13 mouse cellular contexts compared by ENCODE assay signal in the genomic region with DNA sequence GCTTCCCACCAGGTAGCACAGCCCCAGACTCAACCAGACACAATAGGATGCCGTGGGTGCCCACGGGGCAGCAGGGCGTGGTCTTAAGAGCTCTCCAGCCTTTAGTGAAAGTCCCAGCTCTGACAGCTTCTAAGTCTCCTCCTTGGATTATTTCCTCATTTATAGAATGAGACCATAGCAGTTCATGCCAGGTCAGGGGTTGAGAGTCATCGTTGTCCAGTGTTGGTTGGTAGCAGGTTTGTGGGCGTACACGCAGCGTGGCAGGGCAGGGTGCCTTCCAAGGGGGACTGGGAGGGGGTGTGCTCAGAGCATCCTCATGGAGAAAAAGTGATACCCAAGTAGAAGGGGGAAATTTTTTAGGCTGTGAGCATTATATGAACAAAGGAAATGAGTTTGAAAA.
DNase-seq lines count a peak whose midpoint lies in the region.
"Had no signal": no experiment of that assay in that cellular context is flagged by ENCODE, and none has a peak within 500 bp of the region (broad histone marks: within the 10 kb centered on the region; RNA-seq: fewer than 3 reads in every experiment).

No protein-coding gene starts in this region.

- peak; percentile 69 for DNase-seq in adrenal gland, adult 2 months
- no peak for DNase-seq in adrenal gland, postnatal 4 days (ENCODE audit: low spot score in 2 of 2)
- peak; percentile 86 for DNase-seq in heart, adult 11 months
- DNase-seq in heart, adult 18-20 months = no peak
- DNase-seq in retina, postnatal 1 day = peak; percentile 25
- no peak for DNase-seq in retina, embryonic 14.5 days (ENCODE audit: low spot score)
- DNase-seq: B cell, adult 2 months; cerebellum, adult 11-12 months; cerebellum, adult 8-10 months; cerebellum, postnatal 10 days; cerebellum, postnatal 36 days; embryo, embryonic 11 days; gastrocnemius, postnatal 25 days had no signal

Comparison
In these comparisons a context has a peak if more than half of its experiments do, and no peak if none do; other contexts are left out.
1. DNase-seq: peak in adrenal gland, adult 2 months (single experiment), heart, adult 11 months (single experiment) and retina, postnatal 1 day (single experiment); none in adrenal gland, postnatal 4 days (0 of 2), heart, adult 18-20 months (0 of 2) and retina, embryonic 14.5 days (single experiment).